Mouse (Mus musculus): ENCODE data around the gene Slc17a5.

DNA sequence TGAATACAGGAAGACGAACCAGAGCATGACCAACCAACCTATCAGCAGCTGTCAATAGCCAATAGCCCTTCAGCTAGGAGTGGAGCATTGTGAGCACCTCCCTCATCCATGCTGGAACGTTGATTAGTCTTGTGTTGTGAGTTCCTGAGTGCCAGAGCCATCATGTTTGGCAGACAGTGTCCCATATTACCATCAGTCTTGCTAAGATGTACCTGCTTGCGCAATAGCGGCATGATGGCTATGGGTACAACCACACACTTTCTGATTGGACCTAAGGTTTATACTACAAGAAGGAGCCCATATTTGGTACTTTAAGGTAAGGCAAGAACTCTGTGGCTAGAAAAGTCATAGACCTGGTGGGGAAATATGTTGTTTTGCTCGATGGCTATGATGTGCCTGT, 76.1 kb downstream of the Slc17a5 start:
- no peak for TF ChIP-seq CTCF (IDR thresholded peaks at IDR 0.05; ENCODE audit: borderline replicate concordance, insufficient read depth, low read length)
- TF ChIP-seq POLR2A (IDR thresholded peaks at IDR 0.05; ENCODE audit: low read depth, low read length) = no peak
